Mouse (Mus musculus): ENCODE measurements around the gene Plin5. TPM values are rescaled to one million over a fixed set of nuclear protein-coding genes. Genes with fewer than 3 reads are reported as not detected.

Gene Plin5
- total and polyA plus RNA-seq, 3 experiments = not detected

DNA sequence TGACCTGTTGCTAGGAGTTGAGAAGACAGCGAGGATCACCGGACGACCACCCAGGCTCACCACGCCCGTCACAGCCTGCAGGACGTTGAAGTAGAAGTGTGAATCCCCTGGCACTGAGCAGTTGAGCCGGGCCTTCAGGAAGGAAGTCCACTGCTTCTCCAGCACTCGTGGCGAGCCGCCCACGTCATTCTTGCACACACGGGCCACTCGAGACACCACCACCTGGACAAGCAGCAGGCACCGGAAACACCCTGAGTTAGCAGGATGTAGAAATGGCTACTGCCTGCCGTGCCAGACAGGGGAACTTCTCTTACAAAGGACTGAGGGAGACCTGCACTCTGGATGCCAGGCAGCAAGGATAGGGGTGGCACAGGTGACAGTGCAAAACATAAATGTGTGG lies 10.8 kb upstream of the Plin5 start:
- H3K9ac ChIP-seq (ENCODE audit: insufficient read depth, low read depth) = no peak overlapping the region
- no peak for DNase-seq (ENCODE audit: extremely low read depth)
- no peak for TF ChIP-seq POLR2A (IDR thresholded peaks at IDR 0.05; ENCODE audit: low read depth, low read length)
- TF ChIP-seq MXI1 (IDR thresholded peaks at IDR 0.05; ENCODE audit: low read depth, low read length) = no peak
- no peak for TF ChIP-seq GABPA (IDR thresholded peaks at IDR 0.05; ENCODE audit: insufficient replicate concordance, low read depth, low read length)
- no peaks in the 10 kb centered on the region for H3K79me2 ChIP-seq (replicated peaks; ENCODE audit: control insufficient read depth, extremely low read depth, insufficient read depth, poor library complexity, severe bottlenecking)
- H3K4me1 ChIP-seq (ENCODE audit: control insufficient read depth in 1 of 2, insufficient read depth in 2 of 2) = peaks cover 3 to 9% of the 10 kb centered on the region in 2 experiments; a peak in 3 of 4 replicates
- peaks cover 11% of the 10 kb centered on the region for H3K9me3 ChIP-seq (replicated peaks; ENCODE audit: low read length)
- H3K4me3 ChIP-seq (replicated peaks in 1 of 3; ENCODE audit: low read depth in 2 of 3, low read length in 2 of 3, poor library complexity in 1 of 3) = no peak overlapping the region
- in situ Hi-C loops (cut with MboI; ENCODE audit: low pct_ligation_motif_present, low pct_unique_long_range_greater_than_20kb, low sequenced_read_pairs) = loop anchor here (5.0 kb wide), 1 partner anchor 34 kb away; the partner anchor contains the start of gene Tnfaip8l1
- H3K27ac ChIP-seq (ENCODE audit: insufficient read depth, low read depth) = no peak overlapping the region
- no peak overlapping the region for H3K4me2 ChIP-seq (ENCODE audit: insufficient read depth, low read depth, poor library complexity, severe bottlenecking)
- peaks cover 0 to 43% of the 10 kb centered on the region in 2 experiments for H3K36me3 ChIP-seq (replicated peaks in 1 of 2; ENCODE audit: control insufficient read depth in 1 of 2, insufficient read depth in 1 of 2, low read length in 1 of 2)
- dilution Hi-C loops (cut with MboI; ENCODE audit: extremely low pct_ligation_motif_present, extremely low pct_unique_long_range_greater_than_20kb, low sequenced_read_pairs) = no loop called here
- no peaks in the 10 kb centered on the region for H3K27me3 ChIP-seq (replicated peaks)

DNA sequence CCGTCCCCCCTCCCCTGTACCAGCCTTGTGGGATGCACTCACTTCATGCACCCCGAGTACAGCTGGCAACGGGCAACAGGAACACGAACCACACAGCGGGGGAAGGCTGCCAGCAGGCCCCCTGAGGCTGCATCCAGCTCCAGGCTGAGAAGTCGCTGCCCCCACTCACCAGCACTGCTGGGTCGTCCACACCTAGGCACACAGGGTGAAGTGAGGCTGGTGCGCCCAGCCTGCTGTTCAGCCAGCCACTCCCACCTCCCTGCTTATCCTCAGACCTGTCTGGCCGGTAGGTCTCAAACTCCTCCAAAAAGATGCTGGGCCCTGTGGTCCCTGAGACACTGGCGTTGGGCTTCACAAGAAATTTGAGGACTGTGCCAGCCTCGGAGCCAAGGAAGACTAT lies 8.8 kb upstream of the Plin5 start:
- Histone ChIP-seq H3K27me3 (replicated peaks) (peaks cover 7% of the 10 kb centered on the region), H3K27ac (ENCODE audit: insufficient read depth, low read depth) (no peak overlapping the region), H3K4me2 (ENCODE audit: insufficient read depth, low read depth, poor library complexity, severe bottlenecking) (no peak overlapping the region), H3K9ac (ENCODE audit: insufficient read depth, low read depth) (no peak overlapping the region), H3K4me1 (ENCODE audit: control insufficient read depth in 1 of 2, insufficient read depth in 2 of 2) (no peaks in the 10 kb centered on the region), H3K4me3 (replicated peaks in 1 of 3; ENCODE audit: low read depth in 2 of 3, low read length in 2 of 3, poor library complexity in 1 of 3) (no peak overlapping the region), H3K9me3 (replicated peaks; ENCODE audit: low read length) (peaks cover 22% of the 10 kb centered on the region), H3K36me3 (replicated peaks in 1 of 2; ENCODE audit: control insufficient read depth in 1 of 2, insufficient read depth in 1 of 2, low read length in 1 of 2) (peaks cover 0 to 41% of the 10 kb centered on the region in 2 experiments), H3K79me2 (replicated peaks; ENCODE audit: control insufficient read depth, extremely low read depth, insufficient read depth, poor library complexity, severe bottlenecking) (no peaks in the 10 kb centered on the region)
- no peak for DNase-seq (ENCODE audit: extremely low read depth)
- TF ChIP-seq TCF12 (IDR thresholded peaks at IDR 0.05; ENCODE audit: low read depth, low read length) (no peak), CHD2 (IDR thresholded peaks at IDR 0.05; ENCODE audit: low read length) (no peak), ZC3H11A (IDR thresholded peaks at IDR 0.05; ENCODE audit: low read depth, low read length) (no peak), MAX (IDR thresholded peaks at IDR 0.05; ENCODE audit: low read length) (no peak), POLR2A (IDR thresholded peaks at IDR 0.05; ENCODE audit: low read depth, low read length) (no peak), EP300 (IDR thresholded peaks at IDR 0.05; ENCODE audit: low read length) (no peak), MAZ (IDR thresholded peaks at IDR 0.05; ENCODE audit: low read depth, low read length) (no peak), ZNF384 (IDR thresholded peaks at IDR 0.05; ENCODE audit: low read depth, low read length) (no peak), E2F4 (IDR thresholded peaks at IDR 0.05; ENCODE audit: insufficient replicate concordance, low read depth, low read length) (no peak), JUN (IDR thresholded peaks at IDR 0.05; ENCODE audit: insufficient read depth, low read depth, low read length) (no peak), MXI1 (IDR thresholded peaks at IDR 0.05; ENCODE audit: low read depth, low read length) (no peak), POLR2AphosphoS2 (IDR thresholded peaks at IDR 0.05; ENCODE audit: low read depth, low read length) (no peak), ELF1 (IDR thresholded peaks at IDR 0.05; ENCODE audit: low read depth, low read length) (no peak), UBTF (IDR thresholded peaks at IDR 0.05; ENCODE audit: low read depth, low read length) (no peak), CHD1 (IDR thresholded peaks at IDR 0.05; ENCODE audit: low read depth, low read length) (no peak), MYC (IDR thresholded peaks at IDR 0.05; ENCODE audit: low read depth, low read length) (no peak), USF2 (conservative IDR thresholded peaks at IDR 0.05; ENCODE audit: low read depth, low read length) (no peak), BHLHE40 (IDR thresholded peaks at IDR 0.05; ENCODE audit: low read depth, low read length) (no peak), RCOR1 (conservative IDR thresholded peaks at IDR 0.05; ENCODE audit: low read depth, low read length) (no peak)
- dilution Hi-C loops (cut with MboI; ENCODE audit: extremely low pct_ligation_motif_present, extremely low pct_unique_long_range_greater_than_20kb, low sequenced_read_pairs) (no loop called here), in situ Hi-C loops (cut with MboI; ENCODE audit: low pct_ligation_motif_present, low pct_unique_long_range_greater_than_20kb, low sequenced_read_pairs) (loop anchor here (5.0 kb wide), 1 partner anchor 36 kb away; the partner anchor contains the start of gene Tnfaip8l1)

Data from CH12.LX (cell line).